Mouse (Mus musculus) stomach, embryonic 15.5 days (tissue): ENCODE data around the gene Gpr132. TPM values are rescaled to one million over a fixed set of nuclear protein-coding genes. Genes with fewer than 3 reads are reported as not detected.

Experiments
- ATAC-seq: fragments of 200-750 bp; cut with Nextera tagmentation; 2 replicates; pipeline ENCODE4 v1.8.0; 2017; ENCODE audit warnings: low read depth, moderate number of reproducible peaks, moderate TSS enrichment; ENCODE audit not compliant: insufficient read depth, low FRiP score
- H3K27ac ChIP-seq: fragments of 300-500 bp; sonication (generic); 2 replicates; pipeline ENCODE4 v1.5.1; 2015; ENCODE audit warnings: mild to moderate bottlenecking, inconsistent platforms
- H3K27me3 ChIP-seq: fragments of 300-500 bp; sonication (generic); replicated peaks from 2 replicates; pipeline ENCODE4 v1.6.1; 2015; ENCODE audit warnings: inconsistent platforms
- H3K36me3 ChIP-seq: fragments of 300-500 bp; sonication (generic); 2 replicates; pipeline ENCODE4 v1.6.1; 2015; ENCODE audit warnings: inconsistent platforms
- H3K4me1 ChIP-seq: fragments of 300-500 bp; sonication (generic); 2 replicates; pipeline ENCODE4 v1.6.1; 2015; ENCODE audit warnings: inconsistent platforms
- H3K4me2 ChIP-seq: fragments of 300-500 bp; sonication (generic); 2 replicates; pipeline ENCODE4 v1.6.1; 2015; ENCODE audit warnings: mild to moderate bottlenecking, inconsistent platforms
- H3K4me3 ChIP-seq: fragments of 300-500 bp; sonication (generic); replicated peaks from 2 replicates; pipeline ENCODE4 v1.5.1; 2015; ENCODE audit warnings: inconsistent platforms
- H3K9ac ChIP-seq: fragments of 300-500 bp; sonication (generic); 2 replicates; pipeline ENCODE4 v1.6.1; 2015; ENCODE audit warnings: inconsistent platforms
- H3K9me3 ChIP-seq: fragments of 300-500 bp; sonication (generic); 2 replicates; pipeline ENCODE4 v1.6.1; 2016; ENCODE audit warnings: inconsistent platforms
- WGBS: fragments of 180-500 bp; shearing (Covaris S2); methylation state at CpG from one replicate; pipeline ENCODE4 v1.1.7; 2015; 5-methylcytosine and 5-hydroxymethylcytosine counted together
- polyA plus RNA-seq: library from polyadenylated mRNA; unstranded; fragments of >200 nt; fragmentation: Nextera tagmentation; extraction: Ambion mirVana; gene quantifications from 2 replicates; pipeline ENCODE4 v1.2.1, GENCODE M21; 2015

Gpr132 gene
- polyA plus RNA-seq, 1 experiment from 2014 or later = 0.33 TPM

DNA sequence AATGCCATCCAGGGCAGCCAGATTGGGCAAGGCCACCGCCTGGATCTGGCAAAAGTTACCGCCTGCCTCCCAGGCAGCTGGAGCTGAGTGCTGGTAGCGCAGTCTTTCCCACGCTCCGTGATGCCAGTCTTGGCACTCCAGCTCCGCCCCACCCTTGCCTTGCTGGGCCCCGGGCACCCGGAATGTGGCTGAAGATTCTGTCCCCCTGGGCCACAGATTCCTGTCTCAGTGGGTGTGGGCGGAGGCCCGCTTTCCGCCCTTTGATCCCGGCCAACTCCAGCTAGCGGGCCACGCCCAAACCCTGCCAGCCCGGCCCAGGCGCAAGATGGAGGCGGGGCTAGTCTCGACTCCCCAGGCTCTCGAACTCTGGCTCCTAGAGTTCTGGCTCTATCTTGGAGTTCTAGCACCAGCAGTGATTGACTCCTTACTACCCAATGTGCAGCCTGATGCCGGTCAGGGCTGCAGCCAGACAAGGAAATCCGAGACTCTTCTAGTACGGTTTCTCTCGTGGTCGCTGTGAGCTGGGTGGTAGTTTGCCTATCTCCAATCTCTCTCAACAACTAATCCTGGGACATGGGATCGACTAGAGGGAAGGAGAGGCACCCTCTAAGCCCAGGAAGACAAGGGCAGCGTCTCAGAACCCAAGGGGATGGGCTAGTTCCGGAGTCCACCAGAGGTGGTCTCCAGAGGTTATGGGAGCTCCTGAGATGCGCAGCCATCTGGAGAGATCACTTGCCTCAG lies 8.5 kb upstream of the Gpr132 start:
- 7% methylated on average over 28 of the region's 28 CpGs for WGBS
- H3K9ac ChIP-seq = no peak overlapping the region
- peak overlapping the region; percentile 78 for H3K4me2 ChIP-seq
- H3K27ac ChIP-seq = peak overlapping the region; percentile 37; the same call in 1 of the 2 replicates
- ATAC-seq = peak; percentile 13; the same call in 1 of the 2 replicates
- H3K4me3 ChIP-seq = peak overlapping the region; percentile 37
- no peaks in the 10 kb centered on the region for H3K36me3 ChIP-seq
- H3K27me3 ChIP-seq = peaks cover 57% of the 10 kb centered on the region
- no peaks in the 10 kb centered on the region for H3K9me3 ChIP-seq
- peaks cover 38% of the 10 kb centered on the region for H3K4me1 ChIP-seq

DNA sequence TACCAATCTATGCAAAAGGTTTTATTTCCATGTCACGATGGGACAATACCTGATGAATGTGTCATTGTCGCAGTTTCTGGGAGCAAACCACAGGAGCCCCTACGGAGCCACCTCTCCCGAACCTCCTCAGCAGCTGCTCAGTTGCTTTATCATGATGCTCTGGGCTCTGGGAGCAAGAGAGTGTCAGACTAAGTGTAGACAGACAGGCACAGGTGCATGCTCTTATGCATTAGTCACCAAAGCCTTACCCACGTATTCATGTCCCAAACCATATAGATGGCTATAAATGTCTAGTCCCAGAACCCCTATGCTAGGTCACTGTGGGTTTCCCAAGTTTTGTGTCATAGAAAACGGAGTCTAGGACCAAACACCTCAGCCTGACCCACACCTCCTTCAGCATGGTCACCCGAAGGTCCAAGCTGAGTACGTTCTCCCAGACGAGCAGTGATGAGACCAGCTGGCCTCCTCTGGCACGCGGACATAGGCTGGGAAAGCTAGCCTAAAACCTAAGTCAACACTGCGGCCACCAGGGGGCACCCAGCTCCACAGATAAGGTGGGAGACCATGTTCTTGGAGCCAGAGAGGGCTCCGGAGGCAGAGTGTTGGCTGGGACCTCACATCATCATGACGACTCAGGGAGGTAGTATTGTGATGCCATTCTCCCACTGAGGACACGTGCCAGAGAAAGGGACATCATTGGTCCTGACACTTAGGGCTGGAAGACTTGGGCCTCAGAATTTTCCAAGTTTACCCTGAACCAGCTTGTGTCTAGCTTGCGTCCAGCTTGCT lies 7.4 kb upstream of the Gpr132 start:
- Histone ChIP-seq H3K4me1 (peaks cover 43% of the 10 kb centered on the region), H3K9ac (no peak overlapping the region), H3K36me3 (no peaks in the 10 kb centered on the region), H3K4me2 (no peak overlapping the region), H3K27me3 (peaks cover 57% of the 10 kb centered on the region), H3K9me3 (no peaks in the 10 kb centered on the region), H3K4me3 (no peak overlapping the region), H3K27ac (0 out of 2 replicates have a peak overlapping the region, but pooled peaks have one; percentile 28)
- ATAC-seq = no peak
- 23% methylated on average over 16 of the region's 16 CpGs for WGBS

DNA sequence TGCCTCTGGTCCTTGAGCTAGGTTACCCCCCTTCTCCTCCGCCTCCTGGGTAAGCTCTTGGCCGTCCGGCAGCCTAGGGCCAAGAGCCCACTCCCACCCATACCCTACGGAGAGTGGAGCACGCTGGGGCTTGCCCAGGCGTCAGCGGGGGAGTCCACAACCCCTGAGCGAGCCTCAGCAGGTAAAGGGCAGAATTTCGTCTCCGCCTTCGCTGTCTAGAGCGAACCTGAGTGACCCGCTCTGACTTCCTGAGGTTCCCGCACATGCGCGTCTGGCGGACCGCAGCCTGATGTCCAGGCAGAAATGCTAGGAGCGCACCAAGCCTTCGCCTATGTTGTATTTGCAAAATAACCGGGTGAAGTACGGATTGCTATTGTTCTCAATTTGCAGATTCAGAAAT lies 6.2 kb upstream of the Gpr132 start:
- WGBS = 16% methylated on average over 22 of the region's 22 CpGs
- H3K27me3 ChIP-seq = peaks cover 57% of the 10 kb centered on the region
- ATAC-seq = no peak
- peak overlapping the region; percentile 50 for H3K4me2 ChIP-seq
- no peaks in the 10 kb centered on the region for H3K36me3 ChIP-seq
- no peak overlapping the region for H3K9ac ChIP-seq
- H3K4me3 ChIP-seq = peak overlapping the region; percentile 20
- H3K9me3 ChIP-seq = no peaks in the 10 kb centered on the region
- H3K27ac ChIP-seq = 0 out of 2 replicates have a peak overlapping the region, but pooled peaks have one; percentile 6
- peaks cover 50% of the 10 kb centered on the region for H3K4me1 ChIP-seq

DNA sequence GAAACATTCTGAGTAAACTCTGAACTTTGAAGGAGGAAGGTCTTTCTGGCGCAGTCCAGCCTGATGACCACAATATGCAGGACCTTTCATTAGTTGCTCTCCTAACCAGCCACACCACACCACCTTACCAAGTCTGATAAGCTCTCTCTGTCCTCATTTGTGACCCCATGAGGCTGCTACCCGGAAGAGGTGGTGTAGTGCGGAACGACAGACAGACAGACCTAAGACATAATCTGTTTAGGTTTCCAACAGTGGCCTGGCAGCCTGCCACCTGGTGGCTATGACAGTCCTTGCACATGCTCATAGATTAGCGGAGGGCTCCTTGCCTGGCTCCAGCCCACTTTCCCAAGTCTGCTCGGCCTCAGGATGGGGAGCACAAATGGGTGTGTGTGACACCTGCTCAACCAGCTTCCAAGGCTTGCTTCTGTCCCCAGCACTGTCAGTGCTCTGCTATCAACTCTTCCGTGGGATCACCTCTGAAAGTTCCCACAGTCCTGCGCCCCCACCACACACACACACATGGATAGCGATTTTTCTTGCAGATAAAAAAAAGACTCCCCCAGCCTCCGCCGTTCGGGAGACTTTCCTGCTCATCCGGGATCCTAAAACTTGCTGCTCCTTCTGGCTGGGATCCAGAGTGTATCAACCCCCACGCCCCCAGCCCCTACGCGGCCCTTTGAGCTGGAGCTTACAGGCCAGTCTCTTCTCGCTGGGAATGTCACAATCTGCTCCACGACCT lies 5.6 kb upstream of the Gpr132 start:
- H3K4me2 ChIP-seq = peak overlapping the region; percentile 50
- 19% methylated on average over 18 of the region's 18 CpGs for WGBS
- H3K27me3 ChIP-seq = peaks cover 52% of the 10 kb centered on the region
- H3K9me3 ChIP-seq = no peaks in the 10 kb centered on the region
- no peaks in the 10 kb centered on the region for H3K36me3 ChIP-seq
- H3K4me3 ChIP-seq = peak overlapping the region; percentile 20; the same call in 1 of the 2 replicates
- H3K4me1 ChIP-seq = peaks cover 50% of the 10 kb centered on the region
- ATAC-seq = peak; percentile 28; the same call in 1 of the 2 replicates
- H3K9ac ChIP-seq = no peak overlapping the region
- 0 out of 2 replicates have a peak overlapping the region, but pooled peaks have one; percentile 6 for H3K27ac ChIP-seq

DNA sequence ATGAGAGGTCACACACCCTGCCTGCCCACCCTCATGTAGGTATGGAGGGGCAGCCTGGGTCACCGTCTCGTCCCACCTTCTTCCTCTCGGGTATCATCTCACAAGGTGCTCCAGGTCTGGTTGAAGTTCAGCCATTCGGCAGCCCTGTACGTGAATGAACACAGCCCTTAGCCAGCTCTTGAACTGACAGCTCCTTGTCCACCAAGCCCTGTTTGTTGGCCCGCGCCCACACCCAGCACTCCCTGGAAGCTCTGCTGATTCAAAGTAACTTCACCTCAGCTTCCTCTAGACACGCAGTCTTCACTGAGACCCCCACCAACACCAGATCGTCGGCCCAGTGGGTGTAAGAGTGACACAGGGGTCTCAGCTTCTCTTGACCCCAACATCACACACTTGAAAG lies 5.0 kb upstream of the Gpr132 start:
- no peak overlapping the region for H3K27ac ChIP-seq
- WGBS = 78% methylated on average over 10 of the region's 10 CpGs
- H3K4me2 ChIP-seq = no peak overlapping the region
- no peak for ATAC-seq
- H3K36me3 ChIP-seq = no peaks in the 10 kb centered on the region
- no peaks in the 10 kb centered on the region for H3K9me3 ChIP-seq
- no peak overlapping the region for H3K4me3 ChIP-seq
- H3K9ac ChIP-seq = no peak overlapping the region
- peaks cover 46% of the 10 kb centered on the region for H3K27me3 ChIP-seq
- H3K4me1 ChIP-seq = peaks cover 46% of the 10 kb centered on the region

DNA sequence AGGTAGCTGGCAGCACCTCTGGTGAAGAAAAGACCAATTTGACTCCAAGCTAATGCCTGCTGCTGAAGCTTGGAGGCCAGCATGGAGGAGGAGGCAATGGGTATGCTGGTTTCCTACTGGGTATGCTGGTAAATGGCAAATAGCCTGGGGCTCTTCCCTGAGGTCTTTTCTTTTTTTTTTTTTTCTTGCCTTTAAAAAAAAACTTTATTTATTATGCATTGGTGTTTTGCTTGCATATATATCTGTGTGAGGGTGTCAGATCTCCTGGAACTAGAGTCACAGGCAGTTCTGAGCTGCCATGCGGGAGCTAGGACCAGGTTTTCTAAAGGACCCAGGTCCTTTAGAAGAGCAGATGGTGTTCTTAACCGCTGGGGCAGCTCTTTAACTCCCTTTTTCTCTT lies 3.2 kb upstream of the Gpr132 start:
- 91% methylated on average over 2 of the region's 2 CpGs for WGBS
- no peaks in the 10 kb centered on the region for H3K36me3 ChIP-seq

DNA sequence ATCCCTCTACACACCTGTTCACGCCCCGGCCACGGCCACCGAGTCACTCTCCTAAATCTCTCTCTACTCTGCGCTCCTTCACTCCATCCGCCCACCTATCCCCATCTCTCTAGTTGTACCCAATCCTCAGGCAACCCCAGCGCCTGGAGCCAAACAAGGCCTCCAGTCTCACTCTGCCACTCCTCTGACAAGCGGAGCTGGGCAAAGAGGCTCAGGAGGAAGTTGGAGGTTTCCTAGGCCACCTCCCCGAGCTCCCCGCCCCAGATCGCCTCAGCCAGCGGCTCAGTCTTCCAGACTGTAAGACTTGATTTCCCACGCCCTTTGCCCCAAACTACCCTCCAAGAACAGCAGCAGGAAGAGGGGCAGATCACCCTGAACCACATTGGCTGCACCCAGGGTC lies 2.7 kb upstream of the Gpr132 start:
- no peak overlapping the region for H3K4me3 ChIP-seq
- H3K36me3 ChIP-seq = no peaks in the 10 kb centered on the region
- no peaks in the 10 kb centered on the region for H3K9me3 ChIP-seq
- H3K27ac ChIP-seq = 0 out of 2 replicates have a peak overlapping the region, but pooled peaks have one; percentile 22
- peaks cover 29% of the 10 kb centered on the region for H3K4me1 ChIP-seq
- peaks cover 24% of the 10 kb centered on the region for H3K27me3 ChIP-seq
- H3K4me2 ChIP-seq = no peak overlapping the region
- ATAC-seq = no peak
- WGBS = 54% methylated on average over 13 of the region's 13 CpGs
- no peak overlapping the region for H3K9ac ChIP-seq

More for the DNA sequence above, 3.2 kb upstream of the Gpr132 start:
- H3K4me1 ChIP-seq = peaks cover 34% of the 10 kb centered on the region
- ATAC-seq = no peak
- H3K9ac ChIP-seq = no peak overlapping the region
- no peak overlapping the region for H3K4me3 ChIP-seq
- H3K27ac ChIP-seq = 0 out of 2 replicates have a peak overlapping the region, but pooled peaks have one; percentile 22
- peaks cover 29% of the 10 kb centered on the region for H3K27me3 ChIP-seq
- H3K4me2 ChIP-seq = no peak overlapping the region
- H3K9me3 ChIP-seq = no peaks in the 10 kb centered on the region

DNA sequence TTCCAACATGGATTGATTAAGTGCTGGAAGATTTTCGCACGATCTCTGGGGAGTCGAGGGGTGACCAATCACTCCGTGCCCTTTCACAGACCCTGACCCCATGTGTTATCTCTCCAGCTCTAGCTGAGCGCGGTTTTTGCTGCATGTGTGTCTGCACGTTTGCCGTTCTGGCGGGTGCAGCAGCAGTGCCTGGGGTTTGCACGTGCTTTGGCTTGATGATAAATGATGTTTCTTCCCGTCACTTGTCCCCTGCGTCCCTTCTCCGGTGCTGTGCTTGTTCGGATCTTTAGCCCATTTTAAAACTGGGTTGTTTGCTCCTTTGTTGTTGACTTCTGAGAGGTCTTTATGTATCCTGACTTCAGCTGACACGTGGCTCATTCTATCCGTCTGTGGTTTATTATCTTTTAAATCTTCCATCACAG lies 1.8 kb upstream of the Gpr132 start:
- H3K4me2 ChIP-seq = 0 out of 2 replicates have a peak overlapping the region, but pooled peaks have one; percentile 21
- H3K27me3 ChIP-seq = peaks cover 15% of the 10 kb centered on the region
- ATAC-seq = no peak
- 5% methylated on average over 16 of the region's 16 CpGs for WGBS
- no peaks in the 10 kb centered on the region for H3K36me3 ChIP-seq
- H3K9me3 ChIP-seq = no peaks in the 10 kb centered on the region
- H3K4me3 ChIP-seq = no peak overlapping the region
- no peak overlapping the region for H3K9ac ChIP-seq
- peaks cover 26% of the 10 kb centered on the region for H3K4me1 ChIP-seq
- no peak overlapping the region for H3K27ac ChIP-seq

DNA sequence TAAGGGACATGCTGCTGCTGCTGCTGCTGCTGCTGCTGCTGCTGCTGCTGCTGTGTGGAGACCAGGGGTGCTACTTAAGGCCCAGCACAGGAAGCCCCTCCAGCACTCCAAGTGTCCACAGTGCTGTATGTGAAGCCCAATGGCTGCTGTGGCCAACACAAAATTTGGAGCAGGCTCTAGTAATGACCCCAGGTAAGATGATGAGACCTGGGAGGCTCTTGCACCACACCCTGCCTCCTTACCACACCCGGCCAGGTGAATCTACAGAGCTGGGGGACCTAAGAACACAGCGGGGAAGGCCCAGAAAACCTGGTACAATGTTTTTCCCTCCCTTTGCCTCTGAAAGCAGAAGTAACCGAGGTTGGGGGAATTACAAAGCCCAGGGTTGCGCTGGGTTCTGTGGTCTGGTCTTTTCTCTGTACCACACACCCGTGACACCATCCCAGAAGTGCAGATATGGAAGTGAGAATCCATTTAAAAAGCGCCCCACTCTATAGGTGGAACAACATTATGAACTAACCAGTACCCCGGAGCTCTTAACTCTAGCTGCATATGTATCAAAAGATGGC lies 838 bp downstream of the Gpr132 start:
- Histone ChIP-seq H3K36me3 (no peaks in the 10 kb centered on the region), H3K9ac (no peak overlapping the region), H3K4me3 (no peak overlapping the region), H3K27me3 (0 out of 2 replicates have a peak, but pooled peaks cover 4% of the 10 kb centered on the region), H3K4me1 (peaks cover 19% of the 10 kb centered on the region), H3K4me2 (no peak overlapping the region), H3K27ac (no peak overlapping the region), H3K9me3 (no peaks in the 10 kb centered on the region)
- WGBS = 85% methylated on average over 7 of the region's 7 CpGs
- ATAC-seq = no peak

DNA sequence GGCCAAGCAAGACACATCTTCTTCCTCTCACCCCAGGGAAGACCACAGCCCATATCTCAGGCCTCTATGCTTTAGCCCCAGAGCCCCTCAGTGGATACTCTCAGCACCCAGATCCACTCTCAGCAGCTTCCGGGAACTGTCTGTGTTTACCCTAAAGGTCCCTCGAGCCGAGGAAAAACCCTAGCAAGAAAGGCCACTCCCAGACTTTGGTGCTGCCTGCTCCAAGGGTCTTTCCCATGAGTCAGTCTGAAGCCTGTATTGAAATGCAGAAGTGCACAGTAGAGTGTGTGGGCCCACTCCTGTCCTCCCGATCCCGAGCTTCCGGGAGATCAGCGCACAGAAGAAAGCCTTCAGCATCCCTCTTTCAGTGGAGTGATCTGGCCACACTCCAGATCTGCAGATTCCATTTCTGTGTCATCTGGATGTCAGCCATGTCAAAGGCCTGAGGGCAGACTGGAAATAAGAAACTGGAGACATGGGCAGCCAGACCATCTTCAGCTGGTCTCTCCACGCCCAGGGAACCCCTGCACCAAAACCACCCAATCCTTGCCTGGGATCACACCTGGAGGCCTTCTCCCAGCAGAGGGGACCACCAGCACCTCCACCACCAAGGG lies 1.5 kb downstream of the Gpr132 start:
- Histone ChIP-seq H3K36me3 (no peaks in the 10 kb centered on the region), H3K4me1 (peaks cover 19% of the 10 kb centered on the region), H3K9ac (no peak overlapping the region), H3K9me3 (no peaks in the 10 kb centered on the region), H3K27me3 (no peaks in the 10 kb centered on the region), H3K4me3 (no peak overlapping the region), H3K4me2 (no peak overlapping the region), H3K27ac (no peak overlapping the region; the same call in 1 of the 2 replicates)
- 47% methylated on average over 8 of the region's 8 CpGs for WGBS
- no peak for ATAC-seq

DNA sequence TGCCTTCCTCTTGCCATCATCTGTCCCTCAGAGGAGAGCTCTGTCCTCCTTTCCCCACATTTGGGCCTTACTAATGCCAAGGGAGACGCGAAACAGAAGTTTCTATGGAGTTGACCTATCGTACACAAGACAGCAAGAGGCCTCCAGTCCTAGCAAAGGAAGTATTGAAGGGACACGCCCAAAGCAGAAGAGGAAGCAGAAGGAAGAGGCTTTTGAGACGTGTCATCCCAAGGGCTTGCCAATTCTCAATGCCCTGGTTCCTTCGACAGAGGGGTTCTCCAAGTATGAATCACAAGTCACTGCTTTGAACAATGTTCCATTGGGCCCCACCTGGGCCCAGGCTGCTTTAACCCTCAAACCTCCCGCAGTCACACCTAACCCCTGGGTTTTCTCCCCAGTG lies 3.2 kb downstream of the Gpr132 start:
- Histone ChIP-seq H3K4me2 (no peak overlapping the region), H3K4me3 (no peak overlapping the region)
- 73% methylated on average over 7 of the region's 7 CpGs for WGBS

More for the DNA sequence above, 3.2 kb downstream of the Gpr132 start:
- Histone ChIP-seq H3K27me3 (no peaks in the 10 kb centered on the region), H3K4me1 (peaks cover 10% of the 10 kb centered on the region), H3K9me3 (no peaks in the 10 kb centered on the region), H3K27ac (no peak overlapping the region), H3K36me3 (no peaks in the 10 kb centered on the region), H3K9ac (no peak overlapping the region)
- no peak for ATAC-seq
